Mouse (Mus musculus): ENCODE measurements at regions not wholly inside any gene's neighbourhood (a gene's known extent, or its start where the extent isn't known, plus 50 kb on each side); places are given as distances from the start of the nearest gene placed in this dataset.

GRCm38 (mm10) chr13:71342921-71343320 is 501.3 kb upstream of the Adamts16 start:
- DNase-seq, result no peak
- Histone ChIP-seq H3K27ac (ENCODE audit: insufficient read depth, low read depth, low read length) (no peak overlapping the region), H3K4me3 (ENCODE audit: insufficient read depth, low read depth, low read length) (no peak overlapping the region), H3K27me3 (replicated peaks; ENCODE audit: control insufficient read depth, insufficient read depth, low read length) (no peaks in the 10 kb centered on the region), H3K36me3 (ENCODE audit: control insufficient read depth, insufficient read depth, low read length) (no peaks in the 10 kb centered on the region), H3K4me1 (ENCODE audit: control insufficient read depth, insufficient read depth, low read length) (no peaks in the 10 kb centered on the region)
- WGBS, result 89% methylated on average over 1 of the region's 1 CpGs
- TF ChIP-seq POLR2A (IDR thresholded peaks at IDR 0.05; ENCODE audit: low read depth, low read length) (no peak), CTCF (conservative IDR thresholded peaks at IDR 0.05; ENCODE audit: insufficient read depth, insufficient read length, low read depth, low read length) (no peak)

- Histone ChIP-seq H3K36me3 (ENCODE audit: control insufficient read depth, insufficient read depth, low read length) (no peaks in the 10 kb centered on the region), H3K27ac (ENCODE audit: insufficient read depth, low read depth, low read length) (no peak overlapping the region), H3K4me3 (ENCODE audit: insufficient read depth, low read depth, low read length) (no peak overlapping the region), H3K4me1 (ENCODE audit: control insufficient read depth, insufficient read depth, low read length) (no peaks in the 10 kb centered on the region), H3K27me3 (replicated peaks; ENCODE audit: control insufficient read depth, insufficient read depth, low read length) (no peaks in the 10 kb centered on the region)
- 44% methylated on average over 6 of the region's 6 CpGs for WGBS
- DNase-seq, result peak; percentile 27
- no peak for TF ChIP-seq POLR2A (IDR thresholded peaks at IDR 0.05; ENCODE audit: low read depth, low read length)
- no peak for TF ChIP-seq CTCF (conservative IDR thresholded peaks at IDR 0.05; ENCODE audit: insufficient read depth, insufficient read length, low read depth, low read length)
These were observed 497.1 kb upstream of the Adamts16 start for GRCm38 (mm10) chr13:71338700-71339099.

- TF ChIP-seq POLR2A (IDR thresholded peaks at IDR 0.05; ENCODE audit: low read depth, low read length), result no peak
- no peak for TF ChIP-seq CTCF (conservative IDR thresholded peaks at IDR 0.05; ENCODE audit: insufficient read depth, insufficient read length, low read depth, low read length)
- Histone ChIP-seq H3K27ac (ENCODE audit: insufficient read depth, low read depth, low read length) (no peak overlapping the region), H3K4me1 (ENCODE audit: control insufficient read depth, insufficient read depth, low read length) (no peaks in the 10 kb centered on the region), H3K4me3 (ENCODE audit: insufficient read depth, low read depth, low read length) (no peak overlapping the region), H3K27me3 (replicated peaks; ENCODE audit: control insufficient read depth, insufficient read depth, low read length) (no peaks in the 10 kb centered on the region), H3K36me3 (ENCODE audit: control insufficient read depth, insufficient read depth, low read length) (no peaks in the 10 kb centered on the region)
- WGBS, result 83% methylated on average over 4 of the region's 4 CpGs
- no peak for DNase-seq
These were observed 493.3 kb upstream of the Adamts16 start for GRCm38 (mm10) chr13:71334925-71335324.

- WGBS, result 84% methylated on average over 4 of the region's 4 CpGs
- no peaks in the 10 kb centered on the region for H3K27me3 ChIP-seq (replicated peaks; ENCODE audit: control insufficient read depth, insufficient read depth, low read length)
These were observed 491.5 kb upstream of the Adamts16 start for GRCm38 (mm10) chr13:71333146-71333545.

GRCm38 (mm10) chr13:71330321-71330720 is 488.7 kb upstream of the Adamts16 start:
- WGBS, result 66% methylated on average over 6 of the region's 6 CpGs
- no peak for DNase-seq
- H3K27ac ChIP-seq (ENCODE audit: insufficient read depth, low read depth, low read length), result no peak overlapping the region

More at GRCm38 (mm10) chr13:71333146-71333545, 491.5 kb upstream of the Adamts16 start:
- no peaks in the 10 kb centered on the region for H3K36me3 ChIP-seq (ENCODE audit: control insufficient read depth, insufficient read depth, low read length)
- no peak for TF ChIP-seq POLR2A (IDR thresholded peaks at IDR 0.05; ENCODE audit: low read depth, low read length)
- no peak for TF ChIP-seq CTCF (conservative IDR thresholded peaks at IDR 0.05; ENCODE audit: insufficient read depth, insufficient read length, low read depth, low read length)
- no peak for DNase-seq
- H3K4me3 ChIP-seq (ENCODE audit: insufficient read depth, low read depth, low read length), result no peak overlapping the region
- no peaks in the 10 kb centered on the region for H3K4me1 ChIP-seq (ENCODE audit: control insufficient read depth, insufficient read depth, low read length)
- no peak overlapping the region for H3K27ac ChIP-seq (ENCODE audit: insufficient read depth, low read depth, low read length)

GRCm38 (mm10) chr13:71327802-71328753 is 486.5 kb upstream of the Adamts16 start:
- WGBS, result 69% methylated on average over 4 of the region's 4 CpGs
- Histone ChIP-seq H3K27me3 (replicated peaks; ENCODE audit: control insufficient read depth, insufficient read depth, low read length) (no peaks in the 10 kb centered on the region), H3K27ac (ENCODE audit: insufficient read depth, low read depth, low read length) (no peak overlapping the region), H3K4me1 (ENCODE audit: control insufficient read depth, insufficient read depth, low read length) (no peaks in the 10 kb centered on the region), H3K4me3 (ENCODE audit: insufficient read depth, low read depth, low read length) (no peak overlapping the region), H3K36me3 (ENCODE audit: control insufficient read depth, insufficient read depth, low read length) (no peaks in the 10 kb centered on the region)
- no peak for DNase-seq
- no peak for TF ChIP-seq POLR2A (IDR thresholded peaks at IDR 0.05; ENCODE audit: low read depth, low read length)

More at GRCm38 (mm10) chr13:71330321-71330720, 488.7 kb upstream of the Adamts16 start:
- Histone ChIP-seq H3K4me3 (ENCODE audit: insufficient read depth, low read depth, low read length) (no peak overlapping the region), H3K27me3 (replicated peaks; ENCODE audit: control insufficient read depth, insufficient read depth, low read length) (no peaks in the 10 kb centered on the region), H3K36me3 (ENCODE audit: control insufficient read depth, insufficient read depth, low read length) (no peaks in the 10 kb centered on the region), H3K4me1 (ENCODE audit: control insufficient read depth, insufficient read depth, low read length) (no peaks in the 10 kb centered on the region)
- no peak for TF ChIP-seq POLR2A (IDR thresholded peaks at IDR 0.05; ENCODE audit: low read depth, low read length)
- no peak for TF ChIP-seq CTCF (conservative IDR thresholded peaks at IDR 0.05; ENCODE audit: insufficient read depth, insufficient read length, low read depth, low read length)

- H3K27ac ChIP-seq (ENCODE audit: insufficient read depth, low read depth, low read length), result no peak overlapping the region
These were observed 478.9 kb upstream of the Adamts16 start for GRCm38 (mm10) chr13:71320489-71320888.

More at GRCm38 (mm10) chr13:71320489-71320888, 478.9 kb upstream of the Adamts16 start:
- Histone ChIP-seq H3K4me1 (ENCODE audit: control insufficient read depth, insufficient read depth, low read length) (no peaks in the 10 kb centered on the region), H3K36me3 (ENCODE audit: control insufficient read depth, insufficient read depth, low read length) (no peaks in the 10 kb centered on the region), H3K4me3 (ENCODE audit: insufficient read depth, low read depth, low read length) (no peak overlapping the region), H3K27me3 (replicated peaks; ENCODE audit: control insufficient read depth, insufficient read depth, low read length) (no peaks in the 10 kb centered on the region)
- no peak for TF ChIP-seq POLR2A (IDR thresholded peaks at IDR 0.05; ENCODE audit: low read depth, low read length)
- TF ChIP-seq CTCF (conservative IDR thresholded peaks at IDR 0.05; ENCODE audit: insufficient read depth, insufficient read length, low read depth, low read length), result no peak
- 85% methylated on average over 3 of the region's 3 CpGs for WGBS
- no peak for DNase-seq
